Mouse (Mus musculus): ENCODE results near the gene Ankrd52.

DNA sequence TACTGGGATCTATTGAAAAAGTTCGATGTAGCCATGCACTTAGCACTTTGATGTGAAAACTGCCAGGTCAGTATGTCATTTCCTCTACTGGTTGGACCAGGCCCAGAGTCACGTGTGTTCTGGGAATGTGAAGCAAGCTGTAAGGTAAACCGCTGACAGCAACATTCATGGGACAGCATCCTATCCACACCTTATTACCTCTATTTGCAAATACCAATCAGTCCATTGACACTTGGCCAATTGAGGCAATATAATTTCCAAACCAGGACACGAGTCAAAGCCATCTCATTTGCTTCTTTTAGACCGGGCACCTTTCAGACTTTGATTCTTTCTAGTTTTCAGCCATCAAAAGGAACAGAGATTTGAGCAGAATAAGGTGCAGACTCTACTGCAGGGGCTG, 52.1 kb downstream of the Ankrd52 start:
- TF ChIP-seq CTCF (IDR thresholded peaks at IDR 0.05; ENCODE audit: control insufficient read depth, insufficient read depth, insufficient replicate concordance, low read depth, low read length) (no peak), POLR2A (IDR thresholded peaks at IDR 0.05; ENCODE audit: control insufficient read depth, low read depth, low read length) (no peak)
